8 mouse cellular contexts compared by ENCODE assay signal in the genomic region with DNA sequence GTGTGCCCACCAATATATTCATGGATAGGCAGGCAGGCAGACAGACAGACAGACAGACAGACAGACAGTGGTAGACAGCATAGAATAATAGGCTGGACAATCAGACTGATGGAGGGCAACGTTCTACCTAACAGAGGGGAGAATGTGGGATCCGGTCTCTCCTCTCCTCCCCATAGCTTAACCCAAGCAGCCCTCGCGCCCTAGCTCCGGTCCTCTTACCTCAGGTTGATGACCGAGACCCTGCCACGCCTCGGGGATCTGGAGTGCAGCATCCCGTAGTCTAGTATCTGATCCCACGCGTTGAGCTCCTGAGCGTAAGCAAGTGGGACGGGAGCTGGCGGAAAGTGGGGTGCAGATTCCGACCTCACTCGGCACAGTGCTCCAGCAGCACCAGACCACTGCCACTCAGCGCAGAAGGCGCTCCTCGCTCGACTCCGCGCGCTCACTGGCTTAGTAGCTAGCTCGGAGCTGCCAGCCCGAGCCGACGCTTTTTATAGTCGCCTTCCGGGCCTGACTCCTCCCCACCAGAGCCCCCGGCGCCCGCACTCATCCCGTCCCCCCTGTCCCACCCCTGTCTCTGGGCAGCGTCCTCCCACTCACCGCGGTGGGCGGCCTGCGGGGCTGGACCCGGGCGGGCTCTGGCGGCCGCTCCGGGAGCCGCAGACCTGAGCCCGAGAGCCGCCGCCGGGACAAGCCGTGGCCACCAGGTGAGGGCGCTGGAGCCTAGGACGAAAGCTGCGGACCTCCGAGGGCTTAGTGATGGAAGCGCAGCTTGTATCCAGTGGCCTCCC. TPM values are rescaled to one million over a fixed set of nuclear protein-coding genes. Genes with fewer than 3 reads are reported as not detected.
DNase-seq lines count a peak whose midpoint lies in the region; ATAC-seq and TF ChIP-seq lines count a peak whose summit lies in the region.

A gene (minus strand): TSS at position 464 of the 791 bp plus-strand sequence.

- TF ChIP-seq CTCF in C2C12 (IDR thresholded peaks at IDR 0.05; ENCODE audit: control insufficient read depth, insufficient read depth, insufficient read length) = peak; percentile 90
- TF ChIP-seq CTCF in brain, embryonic 14.5 days (IDR thresholded peaks at IDR 0.05; ENCODE audit: borderline replicate concordance, extremely low read depth, insufficient read depth, insufficient read length) = peak; percentile 77

- no peak for TF ChIP-seq POLR2A in brain, embryonic 14.5 days (IDR thresholded peaks at IDR 0.05; ENCODE audit: borderline replicate concordance, extremely low read depth, insufficient read depth, insufficient read length, poor library complexity, severe bottlenecking)

- H3K27ac ChIP-seq in forebrain, embryonic 10.5 days = no peak within 1 kb of the TSS
- H3K27ac ChIP-seq in heart, embryonic 13.5 days (replicated peaks) = no peak within 1 kb of the TSS
- no peak within 1 kb of the TSS for H3K27ac ChIP-seq in kidney, embryonic 16.5 days (ENCODE audit: low read length)
- H3K27ac ChIP-seq in limb, embryonic 15.5 days = no peak within 1 kb of the TSS
- no peak within 1 kb of the TSS for H3K27ac ChIP-seq in midbrain, embryonic 16.5 days (ENCODE audit: low read length)

- H3ac ChIP-seq in C2C12 (ENCODE audit: control insufficient read depth, insufficient read length, low read depth) = no peak within 1 kb of the TSS

- H3K79me3 ChIP-seq in C2C12 (ENCODE audit: low read depth) = no peaks in the 10 kb centered on the region

- H3K4me2 ChIP-seq in heart, embryonic 13.5 days = peak within 1 kb of the TSS; percentile 83
- peak within 1 kb of the TSS; percentile 65 for H3K4me2 ChIP-seq in kidney, embryonic 16.5 days (replicated peaks; ENCODE audit: low read depth, low read length)
- peak within 1 kb of the TSS; percentile 88 for H3K4me2 ChIP-seq in limb, embryonic 15.5 days
- H3K4me2 ChIP-seq in midbrain, embryonic 16.5 days (ENCODE audit: low read length) = peak within 1 kb of the TSS; percentile 90

- WGBS in forebrain, embryonic 10.5 days = under 1% methylated on average over 54 of the region's 54 CpGs
- WGBS in heart, embryonic 13.5 days = under 1% methylated on average over 54 of the region's 54 CpGs
- under 1% methylated on average over 54 of the region's 54 CpGs for WGBS in kidney, embryonic 16.5 days
- WGBS in limb, embryonic 15.5 days = under 1% methylated on average over 54 of the region's 54 CpGs
- under 1% methylated on average over 54 of the region's 54 CpGs for WGBS in midbrain, embryonic 16.5 days

- H3K36me3 ChIP-seq in C2C12 (ENCODE audit: control insufficient read depth, insufficient read depth) = no peaks in the 10 kb centered on the region
- no peaks in the 10 kb centered on the region for H3K36me3 ChIP-seq in forebrain, embryonic 10.5 days (replicated peaks)
- H3K36me3 ChIP-seq in heart, embryonic 13.5 days = no peaks in the 10 kb centered on the region
- no peaks in the 10 kb centered on the region for H3K36me3 ChIP-seq in kidney, embryonic 16.5 days (ENCODE audit: insufficient read depth, low read length)
- H3K36me3 ChIP-seq in limb, embryonic 15.5 days = no peaks in the 10 kb centered on the region
- H3K36me3 ChIP-seq in midbrain, embryonic 16.5 days (ENCODE audit: control insufficient read depth, insufficient read depth, low read length) = no peaks in the 10 kb centered on the region

- no peaks in the 10 kb centered on the region for H3K27me3 ChIP-seq in C2C12 (ENCODE audit: control insufficient read depth, insufficient read depth, insufficient read length)
- H3K27me3 ChIP-seq in forebrain, embryonic 10.5 days (ENCODE audit: poor library complexity, severe bottlenecking) = peaks cover 53% of the 10 kb centered on the region
- H3K27me3 ChIP-seq in heart, embryonic 13.5 days (replicated peaks) = peaks cover 50% of the 10 kb centered on the region
- H3K27me3 ChIP-seq in kidney, embryonic 16.5 days (ENCODE audit: insufficient read depth, low read length) = peaks cover 32% of the 10 kb centered on the region
- peaks cover 44% of the 10 kb centered on the region for H3K27me3 ChIP-seq in limb, embryonic 15.5 days
- peaks cover 12% of the 10 kb centered on the region for H3K27me3 ChIP-seq in midbrain, embryonic 16.5 days (ENCODE audit: control insufficient read depth, insufficient read depth, low read depth, low read length)

- ATAC-seq in heart, embryonic 13.5 days (ENCODE audit: extremely low read depth, insufficient number of reproducible peaks, low FRiP score, low TSS enrichment) = peak; percentile 52; the same call in 1 of the 2 replicates
- peak; percentile 93 for ATAC-seq in kidney, embryonic 16.5 days (ENCODE audit: low FRiP score, low TSS enrichment)
- ATAC-seq in limb, embryonic 15.5 days (ENCODE audit: insufficient number of reproducible peaks, low FRiP score, low TSS enrichment, low read depth) = peak; percentile 71
- peak; percentile 92 for ATAC-seq in midbrain, embryonic 16.5 days

- H3K9me3 ChIP-seq in forebrain, embryonic 10.5 days = no peaks in the 10 kb centered on the region
- no peaks in the 10 kb centered on the region for H3K9me3 ChIP-seq in heart, embryonic 13.5 days
- H3K9me3 ChIP-seq in kidney, embryonic 16.5 days (ENCODE audit: low read length) = no peaks in the 10 kb centered on the region
- no peaks in the 10 kb centered on the region for H3K9me3 ChIP-seq in limb, embryonic 15.5 days
- no peaks in the 10 kb centered on the region for H3K9me3 ChIP-seq in midbrain, embryonic 16.5 days (replicated peaks; ENCODE audit: control insufficient read depth, low read length, poor library complexity, severe bottlenecking)

- peaks cover 19% of the 10 kb centered on the region for H3K4me1 ChIP-seq in forebrain, embryonic 10.5 days
- peaks cover 13% of the 10 kb centered on the region for H3K4me1 ChIP-seq in heart, embryonic 13.5 days
- H3K4me1 ChIP-seq in kidney, embryonic 16.5 days (ENCODE audit: insufficient read depth, low read length) = peaks cover 16% of the 10 kb centered on the region
- H3K4me1 ChIP-seq in limb, embryonic 15.5 days = peaks cover 17% of the 10 kb centered on the region
- H3K4me1 ChIP-seq in midbrain, embryonic 16.5 days (ENCODE audit: control insufficient read depth, insufficient read depth, low read length) = peaks cover 11% of the 10 kb centered on the region; the same call in 1 of the 2 replicates

- peak; percentile 90 for DNase-seq in brain, embryonic 14.5 days (ENCODE audit: low read depth)
- DNase-seq in forebrain, embryonic 10.5 days (ENCODE audit: extremely low spot score, low spot score) = peak; percentile 77
- DNase-seq in spleen, postnatal 36 days (ENCODE audit: low spot score in 2 of 2) = peak; percentile 25 to 43

- peak within 1 kb of the TSS; percentile 58 for H3K9ac ChIP-seq in heart, embryonic 13.5 days
- peak within 1 kb of the TSS; percentile 33 for H3K9ac ChIP-seq in kidney, embryonic 16.5 days (replicated peaks; ENCODE audit: low read length)
- H3K9ac ChIP-seq in limb, embryonic 15.5 days = no peak within 1 kb of the TSS
- peak within 1 kb of the TSS; percentile 69 for H3K9ac ChIP-seq in midbrain, embryonic 16.5 days (ENCODE audit: low read depth, low read length)

- H3K79me2 ChIP-seq in C2C12 (ENCODE audit: control insufficient read depth, insufficient read depth) = no peaks in the 10 kb centered on the region

- no peak within 1 kb of the TSS for H3K4me3 ChIP-seq in C2C12 (ENCODE audit: insufficient read depth, poor library complexity, severe bottlenecking)
- peak within 1 kb of the TSS; percentile 60 for H3K4me3 ChIP-seq in forebrain, embryonic 10.5 days
- peak within 1 kb of the TSS; percentile 56 for H3K4me3 ChIP-seq in heart, embryonic 13.5 days
- H3K4me3 ChIP-seq in kidney, embryonic 16.5 days (ENCODE audit: low read length) = peak within 1 kb of the TSS; percentile 42
- peak within 1 kb of the TSS; percentile 46 for H3K4me3 ChIP-seq in limb, embryonic 15.5 days
- peak within 1 kb of the TSS; percentile 58 for H3K4me3 ChIP-seq in midbrain, embryonic 16.5 days (ENCODE audit: low read depth, low read length)

TF ChIP-seq in C2C12, 6 proteins besides CTCF, POLR2A, EP300 and RAD21:
- TF ChIP-seq MYOD1 (IDR thresholded peaks at IDR 0.05; ENCODE audit: control insufficient read depth, insufficient read length, low read depth) = no peak
- TF ChIP-seq MYOG (IDR thresholded peaks at IDR 0.05; ENCODE audit: control insufficient read depth, extremely low read depth, insufficient read length) = no peak
- TF ChIP-seq MAX (IDR thresholded peaks at IDR 0.05) = no peak
- TF ChIP-seq USF1 (IDR thresholded peaks at IDR 0.05; ENCODE audit: low read depth) = no peak
- no peak for TF ChIP-seq FOSL1 (IDR thresholded peaks at IDR 0.05; ENCODE audit: insufficient read depth, low read length, poor library complexity, severe bottlenecking)
- TF ChIP-seq CEBPB (IDR thresholded peaks at IDR 0.05; ENCODE audit: low read depth) = no peak
TF ChIP-seq in C2C12: peak in this region for 0.

RNA-seq across cellular contexts. Expression of the gene that starts here (rescaled TPM):
- polyA plus RNA-seq in C2C12 (2012; fragmentation: generic; extraction: Trizol) = 1.0 TPM
- polyA plus RNA-seq in brain, embryonic 14.5 days (2012; rRNA removed) = 1.0 and 2.2 TPM in 2 replicates
- 0.12 and 0.14 TPM in 2 replicates for polyA plus RNA-seq in forebrain, embryonic 10.5 days (2016; fragmentation: Nextera tagmentation; extraction: Ambion mirVana)
- polyA plus RNA-seq in heart, embryonic 13.5 days (2015; fragmentation: Nextera tagmentation; extraction: Ambion mirVana) = 0.60 and 0.86 TPM in 2 replicates
- polyA plus RNA-seq in kidney, embryonic 16.5 days (2015; fragmentation: Nextera tagmentation; extraction: Ambion mirVana) = 0.26 and 0.42 TPM in 2 replicates
- 0.31 and 0.45 TPM in 2 replicates for polyA plus RNA-seq in limb, embryonic 15.5 days (2015; fragmentation: Nextera tagmentation; extraction: Ambion mirVana)
- polyA plus RNA-seq in midbrain, embryonic 16.5 days (2015; fragmentation: Nextera tagmentation; extraction: Ambion mirVana) = 0.61 and 0.75 TPM in 2 replicates

Comparison
In these comparisons a context has a peak if more than half of its experiments do, and no peak if none do; other contexts are left out.
1. Peak in DNase-seq and H3K4me3 ChIP-seq in forebrain, embryonic 10.5 days; RNA of the gene not detected or under 1 TPM.
2. Peak in ATAC-seq, H3K4me3 ChIP-seq, H3K9ac ChIP-seq and H3K4me2 ChIP-seq in heart, embryonic 13.5 days; RNA of the gene not detected or under 1 TPM.
3. Peak in ATAC-seq, H3K4me3 ChIP-seq, H3K9ac ChIP-seq and H3K4me2 ChIP-seq in kidney, embryonic 16.5 days; RNA of the gene not detected or under 1 TPM.
4. Peak in ATAC-seq, H3K4me3 ChIP-seq and H3K4me2 ChIP-seq in limb, embryonic 15.5 days; RNA of the gene not detected or under 1 TPM.
5. Peak in ATAC-seq, H3K4me3 ChIP-seq, H3K9ac ChIP-seq and H3K4me2 ChIP-seq in midbrain, embryonic 16.5 days; RNA of the gene not detected or under 1 TPM.
6. DNase-seq: peak in every context shown above with its lines; median percentile 90 in brain, embryonic 14.5 days; 77 in forebrain, embryonic 10.5 days; 34 in spleen, postnatal 36 days.